Mouse (Mus musculus): Measurements from ENCODE around the gene Pltp.

DNA sequence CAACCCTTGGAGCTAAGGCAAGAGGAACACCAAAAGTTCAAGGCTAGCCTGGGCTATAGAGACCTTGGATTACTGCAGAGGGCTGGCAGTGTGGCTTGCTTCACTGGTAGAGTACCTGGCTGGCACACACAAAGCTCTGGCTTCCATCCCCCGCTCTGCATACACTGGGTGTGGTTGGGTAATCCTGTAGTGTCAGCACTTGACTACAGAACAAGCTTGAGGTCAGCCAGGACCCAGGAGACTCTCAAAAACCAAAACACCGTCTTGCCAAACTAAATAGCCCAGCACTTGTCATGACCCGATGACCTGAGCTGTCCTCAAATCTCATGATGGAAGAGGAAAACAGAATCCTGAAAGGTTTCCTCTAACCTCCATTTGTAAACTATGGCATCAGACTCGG is 67.1 kb downstream of the Pltp start:
- TF ChIP-seq RCOR1 (IDR thresholded peaks at IDR 0.05; ENCODE audit: low read depth, low read length) (no peak), MXI1 (IDR thresholded peaks at IDR 0.05; ENCODE audit: low read depth, low read length) (no peak)
